Mouse (Mus musculus) adrenal gland, postnatal 36 days (tissue): ENCODE results near the gene Nap1l5. TPM values are rescaled to one million over a fixed set of nuclear protein-coding genes. Genes with fewer than 3 reads are reported as not detected.
"Not testable (repeated sequence)": the region's sequence is repeated elsewhere in the genome, so short reads cannot be mapped to it uniquely, and the experiment has no call there.

Source experiments
- DNase-seq, 2 experiments: peaks; one replicate each; pipeline ENCODE4 v3.0.0; 2021; ENCODE audit warnings: mixed read lengths in 1 of 2
- total RNA-seq, 2 experiments: library from RNA; stranded (reverse); gene quantifications; 2 replicates each; pipeline ENCODE4 v1.2.3; 2021

The Nap1l5 gene
- total RNA-seq, 2 experiments from 2014 or later: 23.2 to 29.1 TPM

GRCm38 (mm10) chr6:58907336-58907735, 460 bp upstream of the Nap1l5 start:
- DNase-seq: no peak

DNA sequence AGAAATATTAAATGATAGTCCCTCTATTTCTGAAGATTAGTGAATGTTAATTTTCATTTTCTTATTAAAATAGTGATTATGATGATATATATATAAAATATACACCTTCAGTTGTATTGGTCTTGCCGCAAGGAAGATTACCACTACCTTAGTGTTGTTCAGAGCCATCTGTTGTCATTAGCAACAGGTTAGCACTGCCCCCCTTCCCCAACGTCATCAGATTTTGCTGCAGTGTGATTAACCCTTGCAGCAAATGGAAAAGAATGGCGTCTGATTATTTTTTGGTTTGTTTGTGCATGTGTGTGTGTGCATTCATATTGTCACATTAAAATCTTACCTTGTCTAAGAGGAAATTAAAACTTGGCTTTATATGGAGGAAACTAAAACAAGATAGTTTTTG, 2.3 kb downstream of the Nap1l5 start:
- no peak for DNase-seq

- DNase-seq: no peak
Measured at GRCm38 (mm10) chr6:58903171-58903570, 3.7 kb downstream of the Nap1l5 start.

DNA sequence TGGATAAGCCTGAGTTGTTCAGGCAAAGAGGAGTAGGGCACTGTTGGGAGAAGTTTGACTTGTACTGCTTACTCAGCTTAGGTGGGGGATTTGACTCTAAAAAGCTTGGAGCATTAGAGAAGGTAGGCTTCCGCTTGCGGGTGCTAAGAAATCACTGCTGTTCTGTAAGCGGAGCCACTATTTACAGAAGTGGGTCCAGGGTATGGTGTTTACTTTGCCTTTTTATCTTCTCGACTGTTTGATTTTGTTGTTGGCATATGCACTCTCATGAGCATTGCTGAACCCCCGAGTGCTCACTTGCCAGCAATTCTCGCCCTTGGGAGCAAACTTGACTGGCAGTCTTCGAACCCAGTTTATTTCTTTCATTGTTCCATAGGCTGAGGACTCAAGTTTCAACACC, 6.3 kb downstream of the Nap1l5 start:
- DNase-seq: no peak

DNA sequence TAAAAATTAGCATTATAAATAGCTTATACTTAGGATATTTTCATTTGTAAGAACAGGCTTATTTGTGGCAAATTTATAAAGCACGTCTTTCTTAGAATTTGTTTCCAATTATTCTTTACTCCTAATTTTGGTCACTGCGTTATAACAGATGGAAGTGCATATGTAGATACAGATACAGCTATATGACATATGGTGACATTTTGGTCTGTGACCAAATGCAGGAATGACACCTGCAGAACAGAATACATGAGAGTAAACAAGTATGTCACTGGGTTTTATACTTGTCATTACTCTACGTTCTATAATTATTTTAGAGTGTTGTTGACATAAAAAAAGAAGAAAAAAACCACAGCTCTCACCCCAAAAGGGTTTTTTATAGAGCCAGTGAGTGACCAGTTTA, 7.8 kb downstream of the Nap1l5 start:
- no peak for DNase-seq

DNA sequence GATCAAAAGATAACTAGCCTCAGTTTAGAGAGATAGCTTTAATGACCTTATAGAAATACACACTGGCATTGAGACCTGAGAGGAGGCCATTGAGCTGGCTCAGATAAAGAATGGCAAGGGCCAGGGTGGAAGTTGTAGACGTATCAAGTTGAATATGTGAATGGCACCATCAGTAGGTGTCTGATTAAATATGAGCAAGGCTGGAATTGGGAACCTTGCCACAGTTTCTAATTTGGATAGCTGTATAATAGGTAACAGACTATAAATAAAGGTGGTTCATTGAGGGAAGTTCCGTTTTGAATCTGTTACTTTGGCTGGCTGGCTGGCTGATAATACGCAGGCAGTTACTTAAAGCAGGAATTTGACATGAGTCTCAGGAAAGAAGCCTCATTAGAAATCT, 10.2 kb downstream of the Nap1l5 start:
- DNase-seq: no peak

- DNase-seq: no peak
Measured at GRCm38 (mm10) chr6:58894994-58895393, 11.9 kb downstream of the Nap1l5 start.

DNA sequence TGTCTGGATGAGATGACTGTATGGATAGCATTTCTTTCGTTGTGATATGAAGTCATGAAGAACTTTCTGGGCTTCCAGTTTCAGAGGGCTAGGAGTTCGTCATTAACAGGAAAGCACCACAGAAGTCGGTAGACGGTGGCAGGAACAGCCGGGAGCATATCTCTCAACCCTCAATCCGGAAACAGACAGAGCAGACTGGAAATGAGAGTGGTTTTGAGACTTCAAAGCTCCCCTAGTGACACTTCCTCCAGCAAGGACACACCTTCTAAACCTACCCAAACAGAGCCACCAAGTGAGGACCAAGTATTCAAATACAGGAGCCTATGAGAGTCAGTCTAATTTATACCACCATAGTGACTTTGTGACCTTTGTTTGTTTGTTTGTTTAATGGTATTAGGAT, 13.6 kb downstream of the Nap1l5 start:
- no peak for DNase-seq

DNA sequence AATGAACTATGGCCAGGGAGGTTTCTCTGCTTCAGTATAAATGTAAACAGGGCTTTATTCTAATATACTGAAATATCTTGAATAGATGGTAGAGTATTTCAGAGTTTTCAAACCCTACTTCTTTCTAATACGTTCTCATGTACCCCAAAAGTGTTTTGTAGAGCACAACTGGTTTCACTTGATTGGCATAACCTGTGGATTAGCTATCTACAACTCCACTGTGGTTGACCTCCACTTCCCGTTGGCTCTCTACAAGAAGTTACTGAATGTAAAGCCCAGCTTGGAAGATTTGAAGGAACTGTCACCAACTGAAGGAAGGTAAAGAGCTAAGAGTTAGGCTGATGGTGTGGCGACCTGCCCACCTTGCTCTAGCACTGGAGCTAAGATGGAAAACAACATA, 17.0 kb downstream of the Nap1l5 start:
- DNase-seq: no peak

GRCm38 (mm10) chr6:58882271-58882670, 24.6 kb downstream of the Nap1l5 start:
- no peak for DNase-seq

DNA sequence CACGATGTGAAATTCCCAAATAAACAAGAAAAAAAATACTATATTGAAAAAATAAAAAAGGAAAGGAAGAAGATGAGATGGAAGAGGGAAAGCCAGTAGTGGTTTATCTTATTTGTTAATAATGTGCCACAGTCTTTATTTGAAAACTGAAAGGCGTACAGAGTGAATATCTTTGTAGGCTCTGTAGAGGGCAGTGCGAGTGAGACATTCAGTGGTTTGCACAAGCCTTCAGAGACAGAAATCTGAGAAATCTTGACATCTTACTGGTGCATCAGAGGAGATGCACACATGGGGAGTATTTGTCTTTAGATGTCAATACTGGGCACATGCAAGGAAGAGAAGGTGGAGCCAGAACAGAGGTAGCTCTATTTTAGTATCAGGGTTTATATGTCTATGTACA, 25.5 kb downstream of the Nap1l5 start:
- DNase-seq: no peak

DNA sequence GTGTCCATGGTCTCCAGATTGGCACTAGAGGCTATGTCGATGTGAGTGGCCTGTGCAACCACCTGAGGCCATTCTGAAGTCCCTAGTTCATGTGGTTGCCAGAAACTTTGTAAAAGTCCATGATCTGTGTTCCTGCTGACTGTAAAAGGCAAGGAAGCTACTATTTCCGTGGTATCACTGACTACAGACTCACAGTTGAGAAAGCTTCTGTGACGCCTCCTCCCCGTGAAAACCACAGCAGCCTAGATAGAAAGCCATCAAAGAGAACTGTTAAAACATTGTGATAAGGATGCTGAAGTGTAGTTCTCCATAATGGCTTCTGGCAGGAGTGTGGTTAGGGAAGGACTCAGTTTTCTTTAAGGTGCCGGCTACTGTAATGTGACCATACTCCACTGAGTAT, 26.0 kb downstream of the Nap1l5 start:
- no peak for DNase-seq

DNA sequence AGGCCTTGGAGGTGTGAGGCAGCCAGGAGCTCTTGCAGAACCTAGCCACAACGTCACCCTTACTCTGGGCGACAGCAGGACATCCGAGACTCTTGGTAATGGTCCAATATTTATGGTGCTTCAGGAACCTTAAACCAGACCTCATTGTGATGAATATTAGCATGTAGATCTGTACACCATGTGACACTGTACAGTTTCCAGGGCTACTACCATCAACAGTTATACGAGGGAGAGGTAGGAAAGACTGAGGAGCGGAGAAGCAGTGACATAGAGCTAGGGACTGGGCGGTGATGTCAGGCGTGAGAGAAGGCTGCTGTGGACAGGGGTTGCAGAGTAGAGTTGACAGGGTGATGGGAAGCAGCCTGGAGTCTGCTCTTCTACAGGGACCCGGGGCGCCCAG, 26.9 kb downstream of the Nap1l5 start:
- no peak for DNase-seq

DNA sequence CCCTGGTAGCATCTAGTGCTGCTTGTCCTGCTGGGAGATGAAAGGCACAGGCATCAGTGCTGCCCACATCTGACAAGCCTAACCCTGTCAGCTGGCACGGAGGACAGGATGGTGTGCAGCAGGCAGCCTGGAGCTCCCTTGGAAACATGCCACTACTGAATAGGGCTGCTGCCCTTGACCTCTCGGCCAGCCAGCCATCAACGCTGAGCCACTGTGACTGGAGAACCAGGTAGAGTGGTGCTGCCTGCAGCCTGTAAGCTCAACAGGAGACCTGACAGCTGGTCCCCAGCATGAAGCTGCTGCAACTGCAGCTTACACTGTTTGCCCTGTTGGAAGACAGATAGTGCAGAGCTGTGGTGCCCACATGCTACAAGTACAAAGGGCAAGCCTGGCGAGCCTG, 27.3 kb downstream of the Nap1l5 start:
- peak; percentile 50 to 56 for DNase-seq

DNA sequence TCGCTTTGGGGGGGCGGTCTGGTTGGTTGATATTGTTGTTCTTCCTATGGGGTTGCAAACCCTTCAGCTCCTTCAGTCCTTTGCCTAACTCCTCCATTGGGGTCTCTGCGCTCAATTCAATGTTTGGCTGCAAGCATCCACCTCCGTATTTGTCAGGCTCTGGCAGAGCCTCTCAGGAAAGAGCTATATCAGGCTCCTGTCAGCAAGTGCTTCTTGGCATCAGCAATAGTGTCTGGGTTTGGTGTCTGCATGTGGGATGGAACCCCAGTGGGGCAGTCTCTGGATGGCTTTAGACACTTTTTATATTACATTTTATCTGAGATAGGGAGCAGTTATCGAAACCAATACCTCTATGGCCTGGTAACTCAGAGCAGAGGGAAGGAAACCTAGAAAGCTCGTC, 39.0 kb downstream of the Nap1l5 start:
- not testable (repeated sequence) for DNase-seq

GRCm38 (mm10) chr6:58863631-58864235, 43.1 kb downstream of the Nap1l5 start:
- no peak for DNase-seq

DNA sequence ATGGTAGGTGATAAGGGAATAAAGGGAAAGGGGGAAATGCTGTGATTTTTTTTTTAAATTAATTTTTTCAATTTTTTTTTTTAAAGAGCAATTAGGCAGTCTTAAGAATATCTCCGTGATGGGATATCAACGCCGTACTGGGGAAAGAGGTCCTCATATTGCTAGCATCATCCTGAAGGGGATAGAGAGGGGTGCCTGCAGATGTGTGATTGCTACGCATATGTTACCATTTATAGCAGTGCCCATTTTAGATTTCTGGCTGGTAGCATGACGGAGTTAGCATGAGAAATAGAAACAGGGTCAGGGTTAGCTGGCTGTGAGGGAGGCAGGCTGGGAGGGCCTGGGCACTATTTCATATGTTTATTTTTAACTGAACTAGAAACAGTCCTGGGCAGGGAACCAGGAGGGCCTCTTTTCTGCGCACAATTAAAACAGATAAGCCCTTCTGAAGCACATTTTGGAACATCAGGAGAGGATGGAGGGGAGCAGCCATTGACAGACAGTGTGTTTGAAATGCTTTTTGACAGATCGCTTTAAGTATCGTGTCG, 44.4 kb downstream of the Nap1l5 start:
- no peak for DNase-seq

DNA sequence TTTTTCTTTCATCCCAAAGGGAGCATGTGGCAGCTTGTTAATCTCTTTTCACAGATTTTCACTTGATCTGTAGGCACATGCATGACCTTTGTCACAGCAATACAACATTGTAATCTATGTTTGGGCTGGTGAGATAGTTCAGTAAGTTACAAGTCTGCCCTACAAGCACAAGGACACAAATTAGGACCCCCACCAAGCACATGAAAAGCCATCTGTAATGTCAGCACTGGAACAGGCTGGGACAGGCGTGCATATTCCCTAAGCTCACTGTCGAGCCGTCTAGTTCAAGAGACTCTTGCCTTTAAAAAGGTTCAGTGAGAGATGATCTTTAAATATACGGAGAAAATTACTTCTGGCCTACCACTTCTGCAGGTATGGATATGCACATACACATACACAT, 47.4 kb downstream of the Nap1l5 start:
- no peak for DNase-seq

GRCm38 (mm10) chr6:58856494-58856893, 50.4 kb downstream of the Nap1l5 start:
- no peak for DNase-seq

DNA sequence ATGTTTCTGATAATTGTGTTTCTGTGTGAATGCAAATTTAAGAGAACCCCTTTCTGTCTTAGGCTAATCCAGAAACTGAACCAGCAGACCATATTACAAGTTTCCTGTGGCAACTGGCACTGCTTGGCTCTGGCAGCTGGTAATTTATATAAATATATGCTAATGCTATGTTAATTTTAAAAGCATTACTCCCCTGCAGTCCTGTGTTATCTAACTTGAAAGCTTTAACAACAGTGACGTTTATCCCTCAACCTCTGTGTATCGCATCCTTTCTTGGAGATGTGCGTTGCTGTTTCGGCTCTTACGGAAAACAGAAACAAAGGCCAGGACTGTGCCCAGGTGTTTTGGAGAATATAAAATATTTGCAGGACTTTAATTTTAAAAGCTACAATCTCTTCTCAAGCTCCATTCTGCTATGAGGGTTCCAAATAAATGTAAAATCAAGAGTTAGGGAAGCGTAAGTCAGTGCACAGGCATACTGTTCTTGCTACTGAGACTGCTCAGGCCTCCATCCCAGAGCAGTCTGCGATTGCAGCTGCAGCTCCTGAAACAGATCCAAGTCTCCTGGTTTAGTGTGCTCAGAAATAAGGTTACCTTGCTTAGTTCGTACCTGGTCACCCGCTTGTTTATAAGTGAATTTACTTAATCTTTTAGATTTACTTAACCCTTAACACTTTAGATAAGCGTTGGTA, 51.1 kb downstream of the Nap1l5 start:
- no peak for DNase-seq
